In the genomic region with DNA sequence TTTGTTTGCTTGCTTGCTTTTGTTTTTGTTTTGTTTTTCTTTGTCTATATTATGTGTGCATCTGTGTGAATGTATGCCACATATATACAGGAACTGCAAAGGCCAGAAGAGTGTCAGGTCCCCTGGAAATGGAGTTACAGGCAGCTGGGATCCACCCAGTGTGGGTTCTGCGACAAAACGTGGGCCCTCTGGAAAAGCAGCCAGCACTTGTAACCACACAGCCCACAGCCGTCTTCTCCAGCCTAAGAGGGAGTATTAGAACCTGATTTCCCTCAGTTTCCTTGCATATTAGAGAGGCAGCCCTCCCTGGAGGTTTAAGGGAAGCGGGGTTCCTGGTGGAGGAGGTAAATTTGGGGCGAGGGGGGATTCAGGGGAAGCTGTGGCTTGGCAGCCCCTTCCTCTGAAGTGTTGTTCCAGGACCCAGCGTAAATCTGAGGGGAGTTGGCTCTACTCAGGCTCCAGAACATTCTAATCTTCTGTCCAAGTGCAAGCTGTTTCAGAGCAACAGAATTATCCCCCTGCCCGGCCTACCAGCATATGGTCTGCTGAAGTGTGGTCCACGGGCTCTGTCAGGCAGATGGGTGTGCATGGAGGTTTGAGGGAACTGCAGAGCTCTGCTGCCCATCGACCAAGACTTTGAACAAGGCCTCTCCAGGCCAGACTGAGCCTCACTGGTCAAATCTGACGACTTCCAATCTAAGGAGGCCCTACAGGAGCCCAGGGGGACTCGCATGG, we compare ENCODE assay signal across 13 mouse cellular contexts.
DNase-seq lines count a peak whose midpoint lies in the region; ATAC-seq and TF ChIP-seq lines count a peak whose summit lies in the region.
"Had no signal": no experiment of that assay in that cellular context is flagged by ENCODE, and none has a peak within 500 bp of the region (broad histone marks: within the 10 kb centered on the region; RNA-seq: fewer than 3 reads in every experiment).

No protein-coding gene starts in this region.

- no peak for ATAC-seq in kidney, embryonic 15.5 days (replicated peaks; ENCODE audit: low FRiP score)
- no peak for ATAC-seq in embryonic facial prominence, embryonic 12.5 days (ENCODE audit: insufficient number of reproducible peaks, insufficient read depth, low FRiP score, low TSS enrichment)
- ATAC-seq in hindbrain, embryonic 13.5 days (ENCODE audit: low FRiP score), result no peak
- no peak for ATAC-seq in neural tube, embryonic 12.5 days (ENCODE audit: low FRiP score, low read depth)

- 71% methylated on average over 11 of the region's 11 CpGs for WGBS in kidney, embryonic 15.5 days
- 87% methylated on average over 11 of the region's 11 CpGs for WGBS in kidney, adult 2 months
- 60% methylated on average over 11 of the region's 11 CpGs for WGBS in embryonic facial prominence, embryonic 12.5 days
- WGBS in hindbrain, embryonic 13.5 days, result 61% methylated on average over 11 of the region's 11 CpGs
- 66% methylated on average over 11 of the region's 11 CpGs for WGBS in neural tube, embryonic 12.5 days

- no peaks in the 10 kb centered on the region for H3K9me3 ChIP-seq in kidney, embryonic 15.5 days (replicated peaks)
- no peaks in the 10 kb centered on the region for H3K9me3 ChIP-seq in embryonic facial prominence, embryonic 12.5 days
- no peaks in the 10 kb centered on the region for H3K9me3 ChIP-seq in hindbrain, embryonic 13.5 days
- no peaks in the 10 kb centered on the region for H3K9me3 ChIP-seq in neural tube, embryonic 12.5 days

- peaks cover 52% of the 10 kb centered on the region for H3K4me1 ChIP-seq in kidney, embryonic 15.5 days
- no peaks in the 10 kb centered on the region for H3K4me1 ChIP-seq in kidney, adult 2 months (ENCODE audit: control insufficient read depth, insufficient read depth, low read length)
- H3K4me1 ChIP-seq in embryonic facial prominence, embryonic 12.5 days, result peaks cover 67% of the 10 kb centered on the region
- peaks cover 71% of the 10 kb centered on the region for H3K4me1 ChIP-seq in hindbrain, embryonic 13.5 days (replicated peaks)
- H3K4me1 ChIP-seq in neural tube, embryonic 12.5 days, result peaks cover 75% of the 10 kb centered on the region

- H3K36me3 ChIP-seq in kidney, embryonic 15.5 days, result no peaks in the 10 kb centered on the region
- H3K36me3 ChIP-seq in kidney, adult 2 months (ENCODE audit: control insufficient read depth, insufficient read depth, low read length), result no peaks in the 10 kb centered on the region
- H3K36me3 ChIP-seq in embryonic facial prominence, embryonic 12.5 days, result no peaks in the 10 kb centered on the region
- H3K36me3 ChIP-seq in hindbrain, embryonic 13.5 days, result no peaks in the 10 kb centered on the region
- no peaks in the 10 kb centered on the region for H3K36me3 ChIP-seq in neural tube, embryonic 12.5 days

- 0 out of 2 replicates have a peak, but pooled peaks cover 2% of the 10 kb centered on the region for H3K27me3 ChIP-seq in kidney, embryonic 15.5 days
- H3K27me3 ChIP-seq in kidney, adult 2 months (replicated peaks; ENCODE audit: control insufficient read depth, insufficient read depth, low read length), result no peaks in the 10 kb centered on the region
- 0 out of 2 replicates have a peak, but pooled peaks cover 1% of the 10 kb centered on the region for H3K27me3 ChIP-seq in embryonic facial prominence, embryonic 12.5 days
- H3K27me3 ChIP-seq in hindbrain, embryonic 13.5 days, result peaks cover 7% of the 10 kb centered on the region; the same call in 1 of the 2 replicates
- H3K27me3 ChIP-seq in neural tube, embryonic 12.5 days (replicated peaks), result no peaks in the 10 kb centered on the region

- DNase-seq in kidney, adult 2 months, result no peak
- DNase-seq in thymus, postnatal 4 days, result no peak
- DNase-seq in kidney, adult 18-20 months, result no peak
- DNase-seq in spleen, adult 12 weeks (ENCODE audit: low spot score), result no peak
- DNase-seq: adrenal gland, postnatal 10 days; B cell, adult 2 months; cerebellum, adult 8-10 months; kidney, postnatal 10 days had no signal

- no peak overlapping the region for H3K9ac ChIP-seq in kidney, embryonic 15.5 days
- H3K9ac ChIP-seq in embryonic facial prominence, embryonic 12.5 days, result no peak overlapping the region
- H3K9ac ChIP-seq in hindbrain, embryonic 13.5 days, result 0 out of 2 replicates have a peak overlapping the region, but pooled peaks have one; percentile 4
- H3K9ac ChIP-seq in neural tube, embryonic 12.5 days, result 0 out of 2 replicates have a peak overlapping the region, but pooled peaks have one; percentile 38

- H3K4me3 ChIP-seq in kidney, embryonic 15.5 days (replicated peaks), result no peak overlapping the region
- no peak overlapping the region for H3K4me3 ChIP-seq in kidney, adult 2 months (ENCODE audit: insufficient read depth, low read depth, low read length)
- no peak overlapping the region for H3K4me3 ChIP-seq in embryonic facial prominence, embryonic 12.5 days
- no peak overlapping the region for H3K4me3 ChIP-seq in hindbrain, embryonic 13.5 days
- H3K4me3 ChIP-seq in neural tube, embryonic 12.5 days, result no peak overlapping the region

- 0 out of 2 replicates have a peak overlapping the region, but pooled peaks have one; percentile 22 for H3K27ac ChIP-seq in kidney, embryonic 15.5 days
- H3K27ac ChIP-seq in kidney, adult 2 months (ENCODE audit: insufficient read depth, low read depth, low read length), result no peak overlapping the region
- peak overlapping the region; percentile 71 for H3K27ac ChIP-seq in embryonic facial prominence, embryonic 12.5 days
- H3K27ac ChIP-seq in hindbrain, embryonic 13.5 days, result peak overlapping the region; percentile 73
- H3K27ac ChIP-seq in neural tube, embryonic 12.5 days, result peak overlapping the region; percentile 37; the same call in 1 of the 2 replicates
- H3K27ac ChIP-seq: macrophage had no signal

- no peak for TF ChIP-seq POLR2A in kidney, adult 2 months (IDR thresholded peaks at IDR 0.05; ENCODE audit: low read depth, low read length)

- no peak overlapping the region for H3K4me2 ChIP-seq in kidney, embryonic 15.5 days
- H3K4me2 ChIP-seq in embryonic facial prominence, embryonic 12.5 days (replicated peaks), result no peak overlapping the region
- no peak overlapping the region for H3K4me2 ChIP-seq in hindbrain, embryonic 13.5 days
- no peak overlapping the region for H3K4me2 ChIP-seq in neural tube, embryonic 12.5 days (replicated peaks)

- TF ChIP-seq CTCF in kidney, adult 2 months (conservative IDR thresholded peaks at IDR 0.05; ENCODE audit: insufficient read depth, insufficient read length, low read depth, low read length), result no peak

Comparison
In these comparisons a context has a peak if more than half of its experiments do, and no peak if none do; other contexts are left out.
1. H3K9ac ChIP-seq: peak in hindbrain, embryonic 13.5 days (single experiment) and neural tube, embryonic 12.5 days (single experiment); none in kidney, embryonic 15.5 days (single experiment) and embryonic facial prominence, embryonic 12.5 days (single experiment).